Mouse (Mus musculus) erythroblast, embryonic 14.5 days (primary cell): ENCODE data around the gene March10. TPM values are rescaled to one million over a fixed set of nuclear protein-coding genes. Genes with fewer than 3 reads are reported as not detected.
A peak's percentile ranks its signal among the peaks of the same experiment; 100 is the strongest.

Experiments used
- H3K27me3 ChIP-seq: 2 replicates; pipeline ENCODE4 v1.6.1; 2012; ENCODE audit warnings: inconsistent platforms; ENCODE audit not compliant: control insufficient read depth
- H3K36me3 ChIP-seq: 2 replicates; pipeline ENCODE4 v1.6.1; 2012; ENCODE audit warnings: mild to moderate bottlenecking, inconsistent platforms; ENCODE audit not compliant: control insufficient read depth
- H3K4me1 ChIP-seq: 2 replicates; pipeline ENCODE4 v1.6.1; 2012; ENCODE audit warnings: inconsistent platforms; ENCODE audit not compliant: control insufficient read depth
- H3K4me3 ChIP-seq: replicated peaks from 2 replicates; pipeline ENCODE3; 2012; ENCODE audit warnings: moderate library complexity, mild to moderate bottlenecking, inconsistent platforms
- H3K9me3 ChIP-seq: 2 replicates; pipeline ENCODE4 v1.6.1; 2012; ENCODE audit warnings: low read length, inconsistent platforms, mixed read lengths; ENCODE audit not compliant: control insufficient read depth
- GATA1 ChIP-seq: IDR thresholded peaks from 2 replicates; pipeline ENCODE4 v1.6.1; 2012; ENCODE audit warnings: low read length, inconsistent platforms, mixed read lengths
- TAL1 ChIP-seq: IDR thresholded peaks from 3 replicates; pipeline ENCODE4 v1.6.1; 2012; ENCODE audit warnings: low read length, inconsistent platforms, mixed read lengths
- polyA plus RNA-seq: library from polyadenylated mRNA; stranded (reverse); fragments of >175 nt; gene quantifications from 2 replicates; pipeline ENCODE4 v1.2.3, GENCODE M21; 2012

March10 gene
- polyA plus RNA-seq, 1 experiment, result not detected

GRCm38 (mm10) chr11:105353891-105354280 is 102.6 kb downstream of the March10 start:
- Histone ChIP-seq H3K4me3 (no peak overlapping the region), H3K9me3 (no peaks in the 10 kb centered on the region), H3K27me3 (peaks cover 3% of the 10 kb centered on the region; the same call in 1 of the 2 replicates), H3K4me1 (peaks cover 28% of the 10 kb centered on the region), H3K36me3 (no peaks in the 10 kb centered on the region)
- no peak for TF ChIP-seq GATA1
- no peak for TF ChIP-seq TAL1

GRCm38 (mm10) chr11:105352954-105353890 is 103.3 kb downstream of the March10 start:
- H3K27me3 ChIP-seq, result peaks cover 3% of the 10 kb centered on the region; the same call in 1 of the 2 replicates
- TF ChIP-seq GATA1, result no peak
- TF ChIP-seq TAL1, result no peak
- no peaks in the 10 kb centered on the region for H3K36me3 ChIP-seq
- H3K9me3 ChIP-seq, result no peaks in the 10 kb centered on the region
- peaks cover 35% of the 10 kb centered on the region for H3K4me1 ChIP-seq
- no peak overlapping the region for H3K4me3 ChIP-seq

GRCm38 (mm10) chr11:105352152-105352551 is 104.4 kb downstream of the March10 start:
- no peak for TF ChIP-seq TAL1
- TF ChIP-seq GATA1, result no peak
- Histone ChIP-seq H3K27me3 (peaks cover 3% of the 10 kb centered on the region; the same call in 1 of the 2 replicates), H3K4me3 (no peak overlapping the region), H3K36me3 (no peaks in the 10 kb centered on the region), H3K9me3 (no peaks in the 10 kb centered on the region), H3K4me1 (peaks cover 43% of the 10 kb centered on the region)

GRCm38 (mm10) chr11:105350643-105351042 is 105.9 kb downstream of the March10 start:
- Histone ChIP-seq H3K4me1 (peaks cover 43% of the 10 kb centered on the region), H3K27me3 (peaks cover 3% of the 10 kb centered on the region; the same call in 1 of the 2 replicates), H3K4me3 (no peak overlapping the region), H3K36me3 (no peaks in the 10 kb centered on the region), H3K9me3 (no peaks in the 10 kb centered on the region)
- TF ChIP-seq TAL1 (no peak), GATA1 (no peak)

- peak overlapping the region; percentile 17 for H3K4me3 ChIP-seq
- peaks cover 3% of the 10 kb centered on the region; the same call in 1 of the 2 replicates for H3K27me3 ChIP-seq
- H3K9me3 ChIP-seq, result no peaks in the 10 kb centered on the region
- TF ChIP-seq TAL1 (no peak), GATA1 (no peak)
- H3K4me1 ChIP-seq, result peaks cover 43% of the 10 kb centered on the region
- no peaks in the 10 kb centered on the region for H3K36me3 ChIP-seq
Measured at GRCm38 (mm10) chr11:105349780-105350324, 106.7 kb downstream of the March10 start.

- no peaks in the 10 kb centered on the region for H3K36me3 ChIP-seq
- H3K4me3 ChIP-seq, result no peak overlapping the region
- TF ChIP-seq TAL1, result no peak
- no peak for TF ChIP-seq GATA1
- peaks cover 43% of the 10 kb centered on the region for H3K4me1 ChIP-seq
- H3K9me3 ChIP-seq, result no peaks in the 10 kb centered on the region
- peaks cover 3% of the 10 kb centered on the region; the same call in 1 of the 2 replicates for H3K27me3 ChIP-seq
Measured at GRCm38 (mm10) chr11:105348495-105348982, 108.0 kb downstream of the March10 start.

DNA sequence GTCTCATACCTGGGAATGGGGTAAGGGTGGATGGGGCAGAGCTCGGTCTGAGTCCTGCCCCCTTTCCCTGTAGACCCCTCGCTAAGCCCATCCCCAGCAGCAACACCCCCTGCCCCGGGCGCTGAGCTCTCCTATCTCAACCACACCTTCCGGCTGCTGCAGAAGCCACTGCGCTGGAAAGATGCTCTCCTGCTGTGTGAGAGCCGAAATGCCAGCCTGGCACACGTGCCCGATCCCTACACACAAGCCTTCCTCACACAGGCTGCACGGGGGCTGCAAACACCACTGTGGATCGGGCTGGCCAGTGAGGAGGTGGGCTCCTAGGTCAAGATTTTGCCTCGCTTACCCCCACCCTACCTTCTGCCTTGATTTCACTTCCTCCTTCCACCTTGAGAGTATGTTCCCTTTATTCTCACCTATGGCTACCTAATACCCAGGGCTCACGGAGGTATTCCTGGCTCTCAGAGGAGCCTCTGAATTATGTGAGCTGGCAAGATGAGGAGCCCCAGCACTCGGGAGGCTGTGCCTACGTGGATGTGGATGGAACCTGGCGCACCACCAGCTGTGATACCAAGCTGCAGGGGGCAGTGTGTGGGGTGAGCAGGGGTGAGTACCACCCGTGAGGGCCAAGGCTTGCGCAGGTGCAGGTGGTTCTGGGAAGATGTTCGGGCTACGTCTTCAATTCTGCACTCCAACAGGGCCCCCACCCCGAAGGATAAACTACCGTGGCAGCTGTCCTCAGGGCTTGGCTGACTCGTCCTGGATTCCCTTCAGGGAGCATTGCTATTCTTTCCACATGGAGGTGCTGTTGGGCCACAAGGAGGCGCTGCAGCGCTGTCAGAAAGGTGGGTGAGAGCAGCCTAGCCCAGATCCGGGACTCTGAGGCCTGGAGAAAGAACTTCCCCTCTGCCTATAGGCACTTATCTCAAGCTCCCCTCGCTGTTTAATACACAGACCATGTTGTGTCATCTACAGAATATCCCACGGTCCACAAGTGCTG is 109.1 kb downstream of the March10 start:
- TF ChIP-seq TAL1 (no peak), GATA1 (no peak)
- no peaks in the 10 kb centered on the region for H3K36me3 ChIP-seq
- no peak overlapping the region for H3K4me3 ChIP-seq
- H3K9me3 ChIP-seq, result no peaks in the 10 kb centered on the region
- H3K27me3 ChIP-seq, result no peaks in the 10 kb centered on the region
- peaks cover 40% of the 10 kb centered on the region for H3K4me1 ChIP-seq

- no peaks in the 10 kb centered on the region for H3K27me3 ChIP-seq
- no peak overlapping the region for H3K4me3 ChIP-seq
- H3K36me3 ChIP-seq, result no peaks in the 10 kb centered on the region
- H3K4me1 ChIP-seq, result peaks cover 29% of the 10 kb centered on the region
- no peaks in the 10 kb centered on the region for H3K9me3 ChIP-seq
- TF ChIP-seq TAL1, result no peak
- no peak for TF ChIP-seq GATA1
Measured at GRCm38 (mm10) chr11:105345284-105345683, 111.3 kb downstream of the March10 start.
